Mouse (Mus musculus) gastrocnemius, postnatal 4 days (tissue): ENCODE data around the gene Oosp2. TPM values are rescaled to one million over a fixed set of nuclear protein-coding genes. Genes with fewer than 3 reads are reported as not detected.

ENCODE experiments used
- DNase-seq, 2 experiments: peaks; one replicate each; pipeline ENCODE4 v3.0.0; 2021 to 2022; ENCODE audit warnings: low spot score in 2 of 2, mixed read lengths in 2 of 2
- total RNA-seq, 2 experiments: library from RNA; stranded (reverse); gene quantifications; 2 replicates each; pipeline ENCODE4 v1.2.3; 2021

Oosp2 gene
- total RNA-seq, 2 experiments from 2014 or later, result not detected

DNA sequence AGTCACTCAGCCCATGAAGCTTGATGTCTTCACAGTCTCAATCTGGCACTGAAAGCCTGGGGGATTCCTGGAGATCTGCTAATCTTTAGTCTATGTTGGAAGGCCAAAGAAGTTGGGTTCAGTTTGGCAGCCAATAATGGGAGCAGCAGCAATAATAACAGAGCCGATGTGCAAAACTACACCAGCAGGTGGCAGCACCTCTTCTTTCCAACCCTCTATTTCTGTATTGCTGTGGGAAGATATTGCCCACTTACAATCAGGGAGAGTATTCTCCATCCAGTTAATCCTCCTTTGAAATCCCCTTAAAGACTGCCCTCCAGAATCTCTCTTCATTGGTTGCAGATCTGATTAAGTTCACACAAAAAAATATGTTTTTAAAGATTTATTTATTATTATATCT, 52.2 kb downstream of the Oosp2 start:
- DNase-seq, result peak in 1 of 2 experiments; percentile 23

DNA sequence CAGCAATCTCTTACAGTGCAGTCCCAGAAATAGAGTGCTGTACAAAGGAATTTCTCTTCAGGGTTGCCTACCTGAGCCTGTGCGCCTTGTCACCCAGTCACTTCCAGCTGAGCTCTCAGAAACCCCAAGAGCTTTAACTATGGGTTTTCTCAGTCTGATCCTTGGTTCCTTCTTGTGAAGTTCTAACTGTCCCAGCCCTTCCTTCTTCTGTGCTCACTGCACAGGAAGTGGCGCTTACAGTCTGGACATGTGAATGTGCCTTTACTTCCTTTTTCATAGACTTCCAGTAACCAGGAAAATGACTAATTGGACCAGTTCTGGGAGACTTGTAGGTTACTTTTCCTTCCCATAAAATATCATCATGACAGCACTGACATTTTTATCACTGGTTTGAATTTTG, 55.8 kb downstream of the Oosp2 start, which contains the start of gene Ms4a6d:
Ms4a6d (minus strand) TSS at position 247 of the 400 bp plus-strand sequence.
- no peak for DNase-seq

DNA sequence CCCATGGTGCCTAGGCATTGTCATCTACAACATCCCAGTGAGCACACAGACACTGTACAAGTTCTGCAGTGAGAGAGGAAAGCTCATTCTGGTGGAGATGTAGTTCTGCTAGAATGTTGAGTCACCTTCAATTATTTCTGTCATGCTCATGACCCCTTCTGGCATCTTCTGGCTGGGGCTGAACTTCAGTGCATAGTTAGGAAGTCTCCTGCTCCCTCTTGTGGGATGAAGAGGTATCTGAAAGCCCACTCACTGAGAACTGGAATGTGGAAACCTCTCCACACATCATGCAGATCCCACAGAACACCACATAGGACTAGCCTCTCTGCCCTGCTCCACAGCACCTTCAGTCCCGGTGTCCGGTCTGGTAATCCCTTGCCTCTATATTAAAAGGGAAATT, 58.3 kb downstream of the Oosp2 start:
- DNase-seq, result no peak

DNA sequence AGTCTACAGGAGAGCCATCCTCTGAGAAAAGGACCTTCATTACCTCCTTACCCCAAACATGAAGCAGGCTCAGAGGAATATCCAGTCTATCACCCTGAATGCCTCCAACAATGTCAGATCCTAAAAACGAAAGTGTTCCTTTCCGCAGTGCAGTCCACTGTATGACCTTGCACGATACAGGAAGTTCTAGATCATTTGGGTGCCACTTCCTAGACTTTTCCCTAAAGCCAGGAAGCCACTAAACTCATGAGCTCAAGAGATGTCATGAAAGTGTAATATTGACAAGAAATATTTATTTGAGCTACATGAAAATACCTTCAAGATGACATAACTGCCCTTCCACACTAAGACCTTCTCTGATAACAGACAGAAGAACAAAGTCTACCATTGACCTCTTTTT, 59.0 kb downstream of the Oosp2 start:
- DNase-seq, result no peak

Other genes with a start within 250 kb of the Oosp2 start
- under 1 TPM; 0.47 to 0.56 TPM for gene Ms4a4b, start 217.0 kb downstream of the Oosp2 start, total RNA-seq
- 10 to 100 TPM in 1 of 2 experiments, 1 to 10 TPM in 1; 6.9 to 10.3 TPM for gene Ms4a6c, start 191.2 kb downstream of the Oosp2 start, total RNA-seq
- gene Gm8369, start 174.6 kb downstream of the Oosp2 start, total RNA-seq, result under 1 TPM in 1 of 2 experiments, not detected in 1; 0.29 TPM
- 1 to 10 TPM; 6.2 to 7.1 TPM for gene Ms4a6b, start 144.0 kb downstream of the Oosp2 start, total RNA-seq
- 1 to 10 TPM; 1.2 to 1.7 TPM for gene Ms4a4d, start 123.8 kb downstream of the Oosp2 start, total RNA-seq
- 1 to 10 TPM; 4.1 to 4.5 TPM for gene Ms4a6d, start 55.7 kb downstream of the Oosp2 start, total RNA-seq
- gene Ms4a2, start 36.8 kb downstream of the Oosp2 start, total RNA-seq, result 1 to 10 TPM; 1.0 to 1.8 TPM
- not detected for gene Ms4a3, start 19.7 kb downstream of the Oosp2 start, total RNA-seq
- gene Oosp1, start 30.6 kb upstream of the Oosp2 start, total RNA-seq, result not detected
- not detected for gene Oosp3, start 36.5 kb upstream of the Oosp2 start, total RNA-seq
- gene Gif, start 87.0 kb upstream of the Oosp2 start, total RNA-seq, result not detected
- gene Mrpl16, start 109.8 kb upstream of the Oosp2 start, total RNA-seq, result 10 to 100 TPM; 40.0 to 40.7 TPM
- gene Stx3, start 158.8 kb upstream of the Oosp2 start, total RNA-seq, result 1 to 10 TPM; 1.2 to 2.1 TPM
- gene Olfr1417, start 178.7 kb upstream of the Oosp2 start, total RNA-seq, result not detected
- gene Olfr1418, start 200.5 kb upstream of the Oosp2 start, total RNA-seq, result not detected
- gene Olfr1419, start 214.5 kb upstream of the Oosp2 start, total RNA-seq, result not detected
- gene Olfr1420, start 226.0 kb upstream of the Oosp2 start, total RNA-seq, result not detected